Mouse (Mus musculus): Measurements from ENCODE around the gene Ndufb10. TPM values are rescaled to one million over a fixed set of nuclear protein-coding genes. Genes with fewer than 3 reads are reported as not detected.

Ndufb10 gene
- 67.0 to 84.4 TPM (median 75.9 TPM) in 4 replicates for total RNA-seq (2023)

GRCm38 (mm10) chr17:24724184-24724583 is at the start of gene Ndufb10:
Gene Ndufb10 (minus strand): TSS chr17:24724478.

GRCm38 (mm10) chr17:24752415-24753394 is 28.4 kb upstream of the Ndufb10 start, which contains the start of gene Hs3st6:
Gene Hs3st6 (plus strand): TSS chr17:24752988.

GRCm38 (mm10) chr17:24736330-24737051 is 12.2 kb upstream of the Ndufb10 start, which contains the start of gene Msrb1:
Gene Msrb1 (plus strand): TSS chr17:24736642.

GRCm38 (mm10) chr17:24727618-24728017 is 3.3 kb upstream of the Ndufb10 start, which contains the start of gene Rpl3l:
Gene Rpl3l (plus strand): TSS chr17:24727820.

GRCm38 (mm10) chr17:24717943-24718342 is 6.3 kb downstream of the Ndufb10 start, which contains the start of the genes Rnf151 and Rps2:
Gene Rnf151 (minus strand): TSS chr17:24718063.
Gene Rps2 (plus strand): TSS chr17:24718116.

GRCm38 (mm10) chr17:24706982-24707800 is 17.1 kb downstream of the Ndufb10 start, which contains the start of gene Tbl3:
Gene Tbl3 (minus strand): TSS chr17:24707660.

GRCm38 (mm10) chr17:24696011-24696697 is 28.1 kb downstream of the Ndufb10 start, which contains the start of the genes Gfer and Noxo1:
Gene Gfer (minus strand): TSS chr17:24696156.
Gene Noxo1 (plus strand): TSS chr17:24696234.

GRCm38 (mm10) chr17:24689251-24690081 is 34.8 kb downstream of the Ndufb10 start, which contains the start of gene Syngr3:
Gene Syngr3 (minus strand): TSS chr17:24689955.

Other genes starting within 250 kb of the Ndufb10 start
- 16.1 to 24.1 TPM (median 21.4 TPM) in 4 replicates for gene Mlst8, start 245.4 kb downstream of the Ndufb10 start, total RNA-seq (2023)
- gene Caskin1, start 235.9 kb downstream of the Ndufb10 start, total RNA-seq (2023): not detected in 4 replicates
- gene Traf7, start 196.5 kb downstream of the Ndufb10 start, total RNA-seq (2023): 174 to 212 TPM (median 202 TPM) in 4 replicates
- 0.92 to 3.0 TPM (median 1.4 TPM) in 4 replicates for gene Rab26, start 190.3 kb downstream of the Ndufb10 start, total RNA-seq (2023)
- gene Pkd1, start 174.6 kb downstream of the Ndufb10 start, total RNA-seq (2023): 66.6 to 77.7 TPM (median 73.9 TPM) in 4 replicates
- 90.9 to 106 TPM (median 96.8 TPM) in 4 replicates for gene Tsc2, start 91.8 kb downstream of the Ndufb10 start, total RNA-seq (2023)
- gene Nthl1, start 91.8 kb downstream of the Ndufb10 start, total RNA-seq (2023): 4.4 to 5.8 TPM (median 5.0 TPM) in 4 replicates
- 0.41 to 0.48 TPM in 2 of 4 replicates, not detected in the others for gene Slc9a3r2, start 74.2 kb downstream of the Ndufb10 start, total RNA-seq (2023)
- not detected in 4 replicates for gene Npw, start 66.0 kb downstream of the Ndufb10 start, total RNA-seq (2023)
- 54.6 to 60.8 TPM (median 56.6 TPM) in 4 replicates for gene Zfp598, start 54.8 kb downstream of the Ndufb10 start, total RNA-seq (2023)
- not detected in 4 replicates for gene Syngr3, start 34.5 kb downstream of the Ndufb10 start, total RNA-seq (2023)
- 12.9 to 22.3 TPM (median 19.2 TPM) in 4 replicates for gene Gfer, start 28.3 kb downstream of the Ndufb10 start, total RNA-seq (2023)
- 5.5 to 8.2 TPM (median 5.8 TPM) in 4 replicates for gene Noxo1, start 28.2 kb downstream of the Ndufb10 start, total RNA-seq (2023)
- gene Tbl3, start 16.8 kb downstream of the Ndufb10 start, total RNA-seq (2023): 27.5 to 42.8 TPM (median 32.7 TPM) in 4 replicates
- not detected in 4 replicates for gene Rnf151, start 6.4 kb downstream of the Ndufb10 start, total RNA-seq (2023)
- gene Rps2, start 6.4 kb downstream of the Ndufb10 start, total RNA-seq (2023): 1,219 to 1,283 TPM (median 1,236 TPM) in 4 replicates
- 1.6 TPM in 1 of 4 replicates, not detected in the others for gene Rpl3l, start 3.3 kb upstream of the Ndufb10 start, total RNA-seq (2023)
- 32.3 to 40.3 TPM (median 34.7 TPM) in 4 replicates for gene Msrb1, start 12.2 kb upstream of the Ndufb10 start, total RNA-seq (2023)
- gene Hs3st6, start 28.5 kb upstream of the Ndufb10 start, total RNA-seq (2023): not detected in 4 replicates
- gene Meiob, start 79.8 kb upstream of the Ndufb10 start, total RNA-seq (2023): not detected in 4 replicates
- gene Hagh, start 115.7 kb upstream of the Ndufb10 start, total RNA-seq (2023): 29.2 to 37.9 TPM (median 31.8 TPM) in 4 replicates
- gene Fahd1, start 125.9 kb upstream of the Ndufb10 start, total RNA-seq (2023): 1.6 to 2.9 TPM (median 2.5 TPM) in 4 replicates
- 0.45 to 0.72 TPM (median 0.59 TPM) in 4 replicates for gene Igfals, start 141.5 kb upstream of the Ndufb10 start, total RNA-seq (2023)
- 53.9 to 62.6 TPM (median 58.4 TPM) in 4 replicates for gene Nubp2, start 161.9 kb upstream of the Ndufb10 start, total RNA-seq (2023)
- 22.1 to 30.5 TPM (median 28.7 TPM) in 4 replicates for gene Spsb3, start 162.2 kb upstream of the Ndufb10 start, total RNA-seq (2023)
- gene Eme2, start 170.6 kb upstream of the Ndufb10 start, total RNA-seq (2023): 65.3 to 77.7 TPM (median 72.9 TPM) in 4 replicates
- 27.2 to 32.9 TPM (median 29.8 TPM) in 4 replicates for gene Mrps34, start 170.6 kb upstream of the Ndufb10 start, total RNA-seq (2023)
- gene Nme3, start 172.0 kb upstream of the Ndufb10 start, total RNA-seq (2023): 16.7 to 22.9 TPM (median 20.5 TPM) in 4 replicates
- 208 to 219 TPM (median 213 TPM) in 4 replicates for gene Mapk8ip3, start 212.5 kb upstream of the Ndufb10 start, total RNA-seq (2023)
- gene Jpt2, start 236.2 kb upstream of the Ndufb10 start, total RNA-seq (2023): 26.3 to 41.9 TPM (median 33.7 TPM) in 4 replicates

Data from B cell, adult 62 days (primary cell).